Comparison of ENCODE assay signal across 13 mouse cellular contexts in the genomic region with DNA sequence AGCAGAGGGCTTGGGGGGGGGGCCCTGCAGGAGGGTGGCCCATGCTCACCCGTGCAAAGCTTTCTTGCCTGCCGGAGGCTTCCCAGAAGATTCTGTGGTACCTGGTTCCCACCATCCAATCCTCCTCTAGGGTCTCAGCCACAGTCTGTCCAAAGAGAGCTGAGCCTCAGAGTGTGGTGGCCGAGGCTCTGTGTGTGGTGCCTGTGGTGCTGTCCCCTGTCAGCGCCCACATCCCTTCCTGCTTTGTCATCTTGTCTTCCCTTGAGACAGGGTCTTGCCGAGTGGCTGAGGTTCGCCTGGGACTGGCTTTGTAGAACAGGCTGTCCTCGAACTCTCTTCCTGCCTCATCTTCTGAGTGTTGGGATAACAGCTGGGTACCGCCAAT. TPM values are rescaled to one million over a fixed set of nuclear protein-coding genes. Genes with fewer than 3 reads are reported as not detected.
"Had no signal": no experiment of that assay in that cellular context is flagged by ENCODE, and none has a peak within 500 bp of the region (broad histone marks: within the 10 kb centered on the region; RNA-seq: fewer than 3 reads in every experiment).

No protein-coding gene starts in this region.

- H3K27me3 ChIP-seq: stomach, embryonic 15.5 days had no signal

- H3K4me3 ChIP-seq: left cerebral cortex, adult 2 months; midbrain, embryonic 13.5 days; stomach, embryonic 15.5 days had no signal

- H3K9me3 ChIP-seq: midbrain, embryonic 13.5 days; stomach, embryonic 15.5 days had no signal

- H3K9ac ChIP-seq: liver, embryonic 14.5 days; midbrain, embryonic 13.5 days; stomach, embryonic 15.5 days had no signal

- H3K4me2 ChIP-seq: liver, embryonic 11.5 days; midbrain, embryonic 13.5 days; stomach, embryonic 15.5 days had no signal

- ATAC-seq: hindbrain, postnatal 0 days; inflammation-experienced regulatory T-cells, adult 6 months; midbrain, embryonic 13.5 days had no signal

- H3K27ac ChIP-seq: hindbrain, postnatal 0 days; left cerebral cortex, adult 2 months; liver, embryonic 14.5 days; macrophage; midbrain, embryonic 13.5 days; stomach, embryonic 15.5 days had no signal

- DNase-seq: layer of hippocampus, postnatal 36 days; thymus, adult 2 months; thymus, postnatal 14 days; thymus, postnatal 4 days had no signal

- H3K4me1 ChIP-seq: midbrain, embryonic 13.5 days had no signal

- H3K36me3 ChIP-seq: midbrain, embryonic 13.5 days; stomach, embryonic 15.5 days had no signal

RNA-seq across cellular contexts. Expression of gene Aspg, which starts 9.8 kb away (rescaled TPM):
- total RNA-seq: megakaryocyte, adult 5-6 weeks had no signal
- polyA plus RNA-seq: inflammation-experienced regulatory T-cells, adult 6 months; macrophage had no signal

RNA-seq across cellular contexts. Expression of gene Kif26a, which starts 49.3 kb away (rescaled TPM):
- total RNA-seq: megakaryocyte, adult 5-6 weeks had no signal
- polyA plus RNA-seq: inflammation-experienced regulatory T-cells, adult 6 months; macrophage had no signal
